Mouse (Mus musculus) CH12.LX (cell line): ENCODE results near the gene Ctnna3.
A peak's percentile ranks its signal among the peaks of the same experiment; 100 is the strongest.

Experiments used
- CTCF ChIP-seq, 2 experiments: IDR thresholded peaks in 1 of 2; conservative IDR thresholded peaks in 1 of 2; 2 replicates each; pipeline ENCODE4 v1.5.1; 2011 to 2012; ENCODE audit warnings: low read depth in 2 of 2, low read length in 2 of 2, improper control_type of control experiment in 1 of 2, inconsistent platforms in 1 of 2, mild to moderate bottlenecking in 1 of 2, moderate library complexity in 1 of 2
- ELF1 ChIP-seq: IDR thresholded peaks from 2 replicates; pipeline ENCODE4 v1.6.1; 2014; ENCODE audit warnings: low read depth, mild to moderate bottlenecking, inconsistent platforms, low read length, improper control_type of control experiment
- EP300 ChIP-seq: IDR thresholded peaks from 2 replicates; pipeline ENCODE4 v1.6.1; 2011; ENCODE audit warnings: low read length, improper control_type of control experiment
- GABPA ChIP-seq: IDR thresholded peaks from 2 replicates; pipeline ENCODE4 v1.6.1; 2012; ENCODE audit warnings: low read depth, low read length, improper control_type of control experiment, inconsistent platforms; ENCODE audit not compliant: insufficient replicate concordance
- JUN ChIP-seq: IDR thresholded peaks from 2 replicates; pipeline ENCODE4 v1.6.1; 2011; ENCODE audit warnings: low read depth, mild to moderate bottlenecking, low read length, improper control_type of control experiment, moderate library complexity; ENCODE audit not compliant: insufficient read depth
- MEF2A ChIP-seq: IDR thresholded peaks from 2 replicates; pipeline ENCODE4 v1.6.1; 2014; ENCODE audit warnings: low read depth, mild to moderate bottlenecking, inconsistent platforms, low read length, improper control_type of control experiment, borderline replicate concordance
- MXI1 ChIP-seq: IDR thresholded peaks from 2 replicates; pipeline ENCODE4 v1.6.1; 2011; ENCODE audit warnings: mild to moderate bottlenecking, low read depth, low read length, improper control_type of control experiment
- PAX5 ChIP-seq: IDR thresholded peaks from 2 replicates; pipeline ENCODE4 v1.6.1; 2012; ENCODE audit warnings: low read length, inconsistent platforms, mixed read lengths
- USF1 ChIP-seq: IDR thresholded peaks from 2 replicates; pipeline ENCODE4 v1.6.1; 2014; ENCODE audit warnings: low read depth, mild to moderate bottlenecking, inconsistent platforms, low read length, improper control_type of control experiment
- ZMIZ1 ChIP-seq: IDR thresholded peaks from 2 replicates; pipeline ENCODE4 v1.6.1; 2012; ENCODE audit warnings: low read depth, mild to moderate bottlenecking, inconsistent platforms, low read length, improper control_type of control experiment

DNA sequence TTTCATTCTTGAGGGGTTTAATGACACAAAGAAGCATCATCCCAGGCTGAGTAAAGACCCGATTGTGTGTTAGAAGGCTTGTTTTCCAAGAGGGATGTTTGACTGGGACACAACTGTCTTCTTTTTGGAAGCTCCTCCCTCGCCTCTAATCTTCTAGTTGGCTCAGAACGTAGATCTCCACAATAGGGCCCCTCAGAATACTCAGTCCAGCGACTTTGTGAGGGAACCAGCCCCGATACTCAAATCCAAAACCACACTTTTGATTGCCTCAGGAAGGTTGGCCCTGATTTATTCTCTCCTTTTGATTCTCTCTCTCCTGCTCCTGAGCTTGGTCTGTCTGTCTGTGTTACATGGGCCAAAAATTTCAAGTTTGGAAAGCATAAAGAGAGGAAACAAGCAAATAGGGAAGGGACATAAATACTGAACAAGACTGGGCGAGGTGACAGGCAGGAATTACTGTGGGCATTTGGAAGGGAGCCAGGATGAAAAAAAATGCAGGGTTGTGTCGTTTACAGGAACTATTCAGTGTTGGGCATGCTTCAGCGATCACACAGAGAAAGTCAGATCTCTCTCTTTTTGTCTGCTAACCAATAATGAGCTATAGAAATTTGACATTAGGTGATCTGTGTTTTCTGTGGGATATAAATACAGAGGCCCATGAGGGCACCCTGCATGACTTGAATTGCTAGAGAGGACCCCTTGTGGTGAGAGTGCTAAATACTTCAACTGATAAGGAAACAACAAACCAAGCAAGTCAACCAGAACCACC lies 25.4 kb downstream of the Ctnna3 start:
- TF ChIP-seq MEF2A (no peak), USF1 (no peak), PAX5 (no peak), GABPA (no peak), ELF1 (no peak), EP300 (no peak), ZMIZ1 (no peak), MXI1 (no peak), JUN (no peak), CTCF (conservative IDR thresholded peaks at IDR 0.05 in 1 of 2, IDR thresholded peaks at IDR 0.05 in 1 of 2; ENCODE audit: low read depth in 2 of 2, low read length in 2 of 2) (peak in 1 of 2 experiments; percentile 23; a peak in 2 of 4 replicates)
